Mouse (Mus musculus): ENCODE measurements at regions not wholly inside any gene's neighbourhood (a gene's known extent, or its start where the extent isn't known, plus 50 kb on each side); places are given as distances from the start of the nearest gene placed in this dataset.

GRCm38 (mm10) chr10:9495143-9495651 is 179.8 kb downstream of the Samd5 start:
- H3K4me2 ChIP-seq (ENCODE audit: low read length): no peak overlapping the region
- no peaks in the 10 kb centered on the region for H3K27me3 ChIP-seq (ENCODE audit: insufficient read depth, low read length)
- TF ChIP-seq CTCF (IDR thresholded peaks at IDR 0.05; ENCODE audit: low read depth): no peak
- H3K9me3 ChIP-seq (replicated peaks; ENCODE audit: low read length): no peaks in the 10 kb centered on the region
- no peak overlapping the region for H3K9ac ChIP-seq (ENCODE audit: low read depth, low read length)
- H3K4me3 ChIP-seq (replicated peaks; ENCODE audit: low read depth, low read length): no peak overlapping the region
- DNase-seq (ENCODE audit: low spot score): peak; percentile 28
- H3K36me3 ChIP-seq (ENCODE audit: insufficient read depth, low read length): no peaks in the 10 kb centered on the region
- no peak for ATAC-seq (replicated peaks; ENCODE audit: low FRiP score, low read depth)
- no peaks in the 10 kb centered on the region for H3K4me1 ChIP-seq (replicated peaks; ENCODE audit: insufficient read depth, low read length)
- no peak overlapping the region for H3K27ac ChIP-seq
- 40% methylated on average over 6 of the region's 6 CpGs for WGBS

- Histone ChIP-seq H3K27me3 (ENCODE audit: insufficient read depth, low read length) (no peaks in the 10 kb centered on the region), H3K27ac (no peak overlapping the region), H3K36me3 (ENCODE audit: insufficient read depth, low read length) (no peaks in the 10 kb centered on the region), H3K4me2 (ENCODE audit: low read length) (no peak overlapping the region), H3K9ac (ENCODE audit: low read depth, low read length) (no peak overlapping the region), H3K4me3 (replicated peaks; ENCODE audit: low read depth, low read length) (no peak overlapping the region), H3K9me3 (replicated peaks; ENCODE audit: low read length) (no peaks in the 10 kb centered on the region), H3K4me1 (replicated peaks; ENCODE audit: insufficient read depth, low read length) (no peaks in the 10 kb centered on the region)
- 76% methylated on average over 2 of the region's 2 CpGs for WGBS
- no peak for TF ChIP-seq CTCF (IDR thresholded peaks at IDR 0.05; ENCODE audit: low read depth)
- DNase-seq (ENCODE audit: low spot score) (no peak), ATAC-seq (replicated peaks; ENCODE audit: low FRiP score, low read depth) (no peak)
Observed at GRCm38 (mm10) chr10:9490416-9490815, 184.6 kb downstream of the Samd5 start.

- ATAC-seq (replicated peaks; ENCODE audit: low FRiP score, low read depth): no peak
- no peak overlapping the region for H3K9ac ChIP-seq (ENCODE audit: low read depth, low read length)
- WGBS: 50% methylated on average over 6 of the region's 6 CpGs
- DNase-seq (ENCODE audit: low spot score): no peak
- H3K9me3 ChIP-seq (replicated peaks; ENCODE audit: low read length): no peaks in the 10 kb centered on the region
- no peak overlapping the region for H3K4me2 ChIP-seq (ENCODE audit: low read length)
- H3K4me1 ChIP-seq (replicated peaks; ENCODE audit: insufficient read depth, low read length): no peaks in the 10 kb centered on the region
- H3K36me3 ChIP-seq (ENCODE audit: insufficient read depth, low read length): no peaks in the 10 kb centered on the region
- no peak overlapping the region for H3K4me3 ChIP-seq (replicated peaks; ENCODE audit: low read depth, low read length)
- no peak for TF ChIP-seq CTCF (IDR thresholded peaks at IDR 0.05; ENCODE audit: low read depth)
- no peak overlapping the region for H3K27ac ChIP-seq
- no peaks in the 10 kb centered on the region for H3K27me3 ChIP-seq (ENCODE audit: insufficient read depth, low read length)
Observed at GRCm38 (mm10) chr10:9462361-9462760, 212.6 kb downstream of the Samd5 start.

GRCm38 (mm10) chr10:9459145-9459544 is 215.9 kb downstream of the Samd5 start:
- no peak for ATAC-seq (replicated peaks; ENCODE audit: low FRiP score, low read depth)
- no peak overlapping the region for H3K4me2 ChIP-seq (ENCODE audit: low read length)
- no peaks in the 10 kb centered on the region for H3K36me3 ChIP-seq (ENCODE audit: insufficient read depth, low read length)

GRCm38 (mm10) chr10:9458466-9458865 is 216.5 kb downstream of the Samd5 start:
- 21% methylated on average over 2 of the region's 2 CpGs for WGBS
- H3K27ac ChIP-seq: no peak overlapping the region

More at GRCm38 (mm10) chr10:9459145-9459544, 215.9 kb downstream of the Samd5 start:
- Histone ChIP-seq H3K27ac (no peak overlapping the region), H3K4me1 (replicated peaks; ENCODE audit: insufficient read depth, low read length) (no peaks in the 10 kb centered on the region), H3K27me3 (ENCODE audit: insufficient read depth, low read length) (no peaks in the 10 kb centered on the region), H3K4me3 (replicated peaks; ENCODE audit: low read depth, low read length) (no peak overlapping the region), H3K9ac (ENCODE audit: low read depth, low read length) (no peak overlapping the region), H3K9me3 (replicated peaks; ENCODE audit: low read length) (no peaks in the 10 kb centered on the region)
- TF ChIP-seq CTCF (IDR thresholded peaks at IDR 0.05; ENCODE audit: low read depth): no peak
- no peak for DNase-seq (ENCODE audit: low spot score)
- 87% methylated on average over 6 of the region's 6 CpGs for WGBS

GRCm38 (mm10) chr10:9457222-9457621 is 217.8 kb downstream of the Samd5 start:
- Histone ChIP-seq H3K4me1 (replicated peaks; ENCODE audit: insufficient read depth, low read length) (no peaks in the 10 kb centered on the region), H3K4me3 (replicated peaks; ENCODE audit: low read depth, low read length) (no peak overlapping the region), H3K27me3 (ENCODE audit: insufficient read depth, low read length) (no peaks in the 10 kb centered on the region), H3K27ac (no peak overlapping the region), H3K9ac (ENCODE audit: low read depth, low read length) (no peak overlapping the region), H3K36me3 (ENCODE audit: insufficient read depth, low read length) (no peaks in the 10 kb centered on the region), H3K4me2 (ENCODE audit: low read length) (no peak overlapping the region), H3K9me3 (replicated peaks; ENCODE audit: low read length) (no peaks in the 10 kb centered on the region)
- ATAC-seq (replicated peaks; ENCODE audit: low FRiP score, low read depth) (no peak), DNase-seq (ENCODE audit: low spot score) (no peak)
- TF ChIP-seq CTCF (IDR thresholded peaks at IDR 0.05; ENCODE audit: low read depth): no peak
- WGBS: 82% methylated on average over 1 of the region's 1 CpGs

More at GRCm38 (mm10) chr10:9458466-9458865, 216.5 kb downstream of the Samd5 start:
- Histone ChIP-seq H3K9ac (ENCODE audit: low read depth, low read length) (no peak overlapping the region), H3K4me3 (replicated peaks; ENCODE audit: low read depth, low read length) (no peak overlapping the region), H3K36me3 (ENCODE audit: insufficient read depth, low read length) (no peaks in the 10 kb centered on the region), H3K4me1 (replicated peaks; ENCODE audit: insufficient read depth, low read length) (no peaks in the 10 kb centered on the region), H3K9me3 (replicated peaks; ENCODE audit: low read length) (no peaks in the 10 kb centered on the region), H3K27me3 (ENCODE audit: insufficient read depth, low read length) (no peaks in the 10 kb centered on the region), H3K4me2 (ENCODE audit: low read length) (no peak overlapping the region)
- DNase-seq (ENCODE audit: low spot score) (peak; percentile 1), ATAC-seq (replicated peaks; ENCODE audit: low FRiP score, low read depth) (no peak)
- no peak for TF ChIP-seq CTCF (IDR thresholded peaks at IDR 0.05; ENCODE audit: low read depth)

- ATAC-seq (replicated peaks; ENCODE audit: low FRiP score, low read depth) (no peak), DNase-seq (ENCODE audit: low spot score) (no peak)
- Histone ChIP-seq H3K27me3 (ENCODE audit: insufficient read depth, low read length) (no peaks in the 10 kb centered on the region), H3K9me3 (replicated peaks; ENCODE audit: low read length) (no peaks in the 10 kb centered on the region), H3K4me2 (ENCODE audit: low read length) (no peak overlapping the region), H3K9ac (ENCODE audit: low read depth, low read length) (no peak overlapping the region), H3K36me3 (ENCODE audit: insufficient read depth, low read length) (no peaks in the 10 kb centered on the region), H3K27ac (no peak overlapping the region), H3K4me3 (replicated peaks; ENCODE audit: low read depth, low read length) (no peak overlapping the region), H3K4me1 (replicated peaks; ENCODE audit: insufficient read depth, low read length) (no peaks in the 10 kb centered on the region)
- TF ChIP-seq CTCF (IDR thresholded peaks at IDR 0.05; ENCODE audit: low read depth): no peak
- 62% methylated on average over 4 of the region's 4 CpGs for WGBS
Observed at GRCm38 (mm10) chr10:9439072-9439471, 235.9 kb downstream of the Samd5 start.
